Mouse (Mus musculus) forebrain, embryonic 13.5 days (tissue): ENCODE results near the gene Myo1f. TPM values are rescaled to one million over a fixed set of nuclear protein-coding genes. Genes with fewer than 3 reads are reported as not detected.

Source experiments
- ATAC-seq: fragments of 200-750 bp; cut with Nextera tagmentation; 2 replicates; pipeline ENCODE4 v1.8.0; 2017
- H3K27ac ChIP-seq: fragments of 300-500 bp; sonication (generic); 2 replicates; pipeline ENCODE4 v1.5.1; 2015; ENCODE audit warnings: inconsistent platforms, mild to moderate bottlenecking, moderate library complexity
- H3K27me3 ChIP-seq: fragments of 300-500 bp; sonication (generic); 2 replicates; pipeline ENCODE4 v1.6.1; 2015; ENCODE audit warnings: mild to moderate bottlenecking, inconsistent platforms
- H3K36me3 ChIP-seq: fragments of 300-500 bp; sonication (generic); 2 replicates; pipeline ENCODE4 v1.6.1; 2015; ENCODE audit warnings: mild to moderate bottlenecking, inconsistent platforms; ENCODE audit not compliant: poor library complexity, severe bottlenecking
- H3K4me1 ChIP-seq: fragments of 300-500 bp; sonication (generic); 2 replicates; pipeline ENCODE4 v1.6.1; 2015; ENCODE audit warnings: inconsistent platforms
- H3K4me2 ChIP-seq: fragments of 300-500 bp; sonication (generic); 2 replicates; pipeline ENCODE4 v1.6.1; 2015; ENCODE audit warnings: inconsistent platforms, mild to moderate bottlenecking, moderate library complexity
- H3K4me3 ChIP-seq: fragments of 300-500 bp; sonication (generic); 2 replicates; pipeline ENCODE4 v1.5.1; 2015; ENCODE audit warnings: mild to moderate bottlenecking, inconsistent platforms
- H3K9ac ChIP-seq: fragments of 300-500 bp; sonication (generic); 2 replicates; pipeline ENCODE4 v1.6.1; 2015; ENCODE audit warnings: mild to moderate bottlenecking, inconsistent platforms
- H3K9me3 ChIP-seq: fragments of 300-500 bp; sonication (generic); replicated peaks from 2 replicates; pipeline ENCODE4 v1.6.1; 2016; ENCODE audit warnings: inconsistent platforms
- WGBS: fragments of 180-500 bp; shearing (Covaris S2); methylation state at CpG from one replicate; pipeline ENCODE4 v1.1.7; 2015; 5-methylcytosine and 5-hydroxymethylcytosine counted together
- polyA plus RNA-seq: library from polyadenylated mRNA; unstranded; fragments of >200 nt; fragmentation: Nextera tagmentation; extraction: Ambion mirVana; gene quantifications from 2 replicates; pipeline ENCODE4 v1.2.1, GENCODE M21; 2015

Gene Myo1f
- polyA plus RNA-seq, 1 experiment from 2014 or later: 1.4 TPM

GRCm38 (mm10) chr17:33539878-33540277, 15.6 kb upstream of the Myo1f start:
- Histone ChIP-seq H3K9me3 (no peaks in the 10 kb centered on the region), H3K4me3 (no peak overlapping the region), H3K27me3 (no peaks in the 10 kb centered on the region), H3K9ac (no peak overlapping the region), H3K27ac (no peak overlapping the region), H3K36me3 (peaks cover 57% of the 10 kb centered on the region), H3K4me2 (no peak overlapping the region), H3K4me1 (no peaks in the 10 kb centered on the region)
- 96% methylated on average over 4 of the region's 4 CpGs for WGBS
- no peak for ATAC-seq

- no peak for ATAC-seq
- Histone ChIP-seq H3K4me2 (no peak overlapping the region), H3K36me3 (peaks cover 57% of the 10 kb centered on the region), H3K4me1 (no peaks in the 10 kb centered on the region), H3K4me3 (no peak overlapping the region), H3K9ac (no peak overlapping the region), H3K9me3 (no peaks in the 10 kb centered on the region), H3K27me3 (no peaks in the 10 kb centered on the region), H3K27ac (no peak overlapping the region)
- 88% methylated on average over 6 of the region's 6 CpGs for WGBS
Measured at GRCm38 (mm10) chr17:33549212-33549611, 6.3 kb upstream of the Myo1f start.

- Histone ChIP-seq H3K9me3 (no peaks in the 10 kb centered on the region), H3K9ac (no peak overlapping the region), H3K36me3 (peaks cover 48% of the 10 kb centered on the region), H3K4me1 (no peaks in the 10 kb centered on the region), H3K27me3 (no peaks in the 10 kb centered on the region), H3K27ac (no peak overlapping the region), H3K4me3 (no peak overlapping the region), H3K4me2 (no peak overlapping the region)
- WGBS: 89% methylated on average over 10 of the region's 10 CpGs
- no peak for ATAC-seq
Measured at GRCm38 (mm10) chr17:33550388-33550787, 5.1 kb upstream of the Myo1f start.

- Histone ChIP-seq H3K9me3 (no peaks in the 10 kb centered on the region), H3K9ac (no peak overlapping the region), H3K27me3 (no peaks in the 10 kb centered on the region), H3K36me3 (peaks cover 38% of the 10 kb centered on the region), H3K4me3 (no peak overlapping the region), H3K27ac (no peak overlapping the region), H3K4me1 (no peaks in the 10 kb centered on the region), H3K4me2 (no peak overlapping the region)
- 94% methylated on average over 4 of the region's 4 CpGs for WGBS
- no peak for ATAC-seq
Measured at GRCm38 (mm10) chr17:33552113-33552512, 3.4 kb upstream of the Myo1f start.

- no peaks in the 10 kb centered on the region for H3K27me3 ChIP-seq
- WGBS: 53% methylated on average over 4 of the region's 4 CpGs
Measured at GRCm38 (mm10) chr17:33552964-33553363, 2.5 kb upstream of the Myo1f start.

GRCm38 (mm10) chr17:33554536-33554935, 971 bp upstream of the Myo1f start:
- H3K9me3 ChIP-seq: no peaks in the 10 kb centered on the region
- no peak overlapping the region for H3K4me3 ChIP-seq
- H3K27ac ChIP-seq: no peak overlapping the region
- no peak overlapping the region for H3K4me2 ChIP-seq
- H3K9ac ChIP-seq: no peak overlapping the region
- H3K36me3 ChIP-seq: peaks cover 23% of the 10 kb centered on the region
- WGBS: 94% methylated on average over 1 of the region's 1 CpGs
- no peaks in the 10 kb centered on the region for H3K4me1 ChIP-seq
- H3K27me3 ChIP-seq: no peaks in the 10 kb centered on the region
- no peak for ATAC-seq

More at GRCm38 (mm10) chr17:33552964-33553363, 2.5 kb upstream of the Myo1f start:
- H3K4me3 ChIP-seq: no peak overlapping the region
- H3K9me3 ChIP-seq: no peaks in the 10 kb centered on the region
- ATAC-seq: no peak
- peaks cover 38% of the 10 kb centered on the region for H3K36me3 ChIP-seq
- no peak overlapping the region for H3K9ac ChIP-seq
- H3K27ac ChIP-seq: no peak overlapping the region
- H3K4me1 ChIP-seq: no peaks in the 10 kb centered on the region
- H3K4me2 ChIP-seq: no peak overlapping the region

- H3K9ac ChIP-seq: no peak overlapping the region
- no peaks in the 10 kb centered on the region for H3K9me3 ChIP-seq
- no peaks in the 10 kb centered on the region for H3K27me3 ChIP-seq
- WGBS: 74% methylated on average over 4 of the region's 4 CpGs
- no peak overlapping the region for H3K4me2 ChIP-seq
- ATAC-seq: no peak
- H3K27ac ChIP-seq: no peak overlapping the region
- H3K4me3 ChIP-seq: no peak overlapping the region
- no peaks in the 10 kb centered on the region for H3K4me1 ChIP-seq
- no peaks in the 10 kb centered on the region for H3K36me3 ChIP-seq
Measured at GRCm38 (mm10) chr17:33557922-33558321, 2.4 kb downstream of the Myo1f start.

- Histone ChIP-seq H3K4me2 (no peak overlapping the region), H3K27ac (no peak overlapping the region), H3K9me3 (no peaks in the 10 kb centered on the region), H3K4me3 (no peak overlapping the region), H3K36me3 (no peaks in the 10 kb centered on the region), H3K9ac (no peak overlapping the region), H3K27me3 (no peaks in the 10 kb centered on the region), H3K4me1 (no peaks in the 10 kb centered on the region)
- no peak for ATAC-seq
- WGBS: 73% methylated on average over 2 of the region's 2 CpGs
Measured at GRCm38 (mm10) chr17:33563527-33564076, 8.1 kb downstream of the Myo1f start.

- Histone ChIP-seq H3K27me3 (no peaks in the 10 kb centered on the region), H3K36me3 (no peaks in the 10 kb centered on the region), H3K4me1 (no peaks in the 10 kb centered on the region), H3K9me3 (no peaks in the 10 kb centered on the region), H3K4me3 (no peak overlapping the region), H3K4me2 (no peak overlapping the region), H3K27ac (no peak overlapping the region), H3K9ac (no peak overlapping the region)
- no peak for ATAC-seq
- WGBS: 61% methylated on average over 1 of the region's 1 CpGs
Measured at GRCm38 (mm10) chr17:33564599-33564998, 9.1 kb downstream of the Myo1f start.

GRCm38 (mm10) chr17:33566182-33566581, 10.7 kb downstream of the Myo1f start:
- WGBS: 82% methylated on average over 2 of the region's 2 CpGs
- H3K4me1 ChIP-seq: no peaks in the 10 kb centered on the region
- no peak for ATAC-seq
- no peak overlapping the region for H3K27ac ChIP-seq
- H3K9ac ChIP-seq: no peak overlapping the region
- no peak overlapping the region for H3K4me3 ChIP-seq
- no peaks in the 10 kb centered on the region for H3K27me3 ChIP-seq
- H3K36me3 ChIP-seq: no peaks in the 10 kb centered on the region
- no peaks in the 10 kb centered on the region for H3K9me3 ChIP-seq
- H3K4me2 ChIP-seq: no peak overlapping the region

GRCm38 (mm10) chr17:33584061-33584460, 28.6 kb downstream of the Myo1f start:
- WGBS: 84% methylated on average over 4 of the region's 4 CpGs

GRCm38 (mm10) chr17:33586011-33586410, 30.5 kb downstream of the Myo1f start:
- ATAC-seq: no peak
- Histone ChIP-seq H3K36me3 (no peaks in the 10 kb centered on the region), H3K4me1 (no peaks in the 10 kb centered on the region), H3K9me3 (no peaks in the 10 kb centered on the region), H3K4me2 (no peak overlapping the region), H3K27me3 (no peaks in the 10 kb centered on the region), H3K27ac (no peak overlapping the region), H3K9ac (no peak overlapping the region), H3K4me3 (no peak overlapping the region)
- WGBS: 73% methylated on average over 17 of the region's 17 CpGs

More at GRCm38 (mm10) chr17:33584061-33584460, 28.6 kb downstream of the Myo1f start:
- H3K36me3 ChIP-seq: no peaks in the 10 kb centered on the region
- no peaks in the 10 kb centered on the region for H3K27me3 ChIP-seq
- no peaks in the 10 kb centered on the region for H3K9me3 ChIP-seq
- H3K9ac ChIP-seq: no peak overlapping the region
- no peak for ATAC-seq
- H3K27ac ChIP-seq: no peak overlapping the region
- no peak overlapping the region for H3K4me2 ChIP-seq
- no peaks in the 10 kb centered on the region for H3K4me1 ChIP-seq
- no peak overlapping the region for H3K4me3 ChIP-seq

- H3K36me3 ChIP-seq: no peaks in the 10 kb centered on the region
- no peak overlapping the region for H3K27ac ChIP-seq
- H3K4me1 ChIP-seq: no peaks in the 10 kb centered on the region
- ATAC-seq: no peak
- H3K9ac ChIP-seq: no peak overlapping the region
- H3K4me3 ChIP-seq: no peak overlapping the region
- peaks cover 11% of the 10 kb centered on the region; the same call in 1 of the 2 replicates for H3K9me3 ChIP-seq
- no peaks in the 10 kb centered on the region for H3K27me3 ChIP-seq
- no peak overlapping the region for H3K4me2 ChIP-seq
Measured at GRCm38 (mm10) chr17:33597271-33597670, 41.8 kb downstream of the Myo1f start.
